Mouse (Mus musculus) liver, adult 2 months (tissue): ENCODE measurements around the gene Pbld2.

ENCODE experiments used
- CTCF ChIP-seq: fragments of 200-500 bp; IDR thresholded peaks from 2 replicates; pipeline ENCODE4 v1.5.1; 2011; ENCODE audit warnings: low read depth, low read length, control low read depth
- POLR2A ChIP-seq: fragments of 200-500 bp; IDR thresholded peaks from 2 replicates; pipeline ENCODE4 v1.6.1; 2011; ENCODE audit warnings: low read length, control low read depth; ENCODE audit not compliant: insufficient read depth; ENCODE audit errors: extremely low read depth

- TF ChIP-seq POLR2A (no peak), CTCF (no peak)
These were observed 38.6 kb downstream of the Pbld2 start for GRCm38 (mm10) chr10:63062696-63063095.
